Mouse (Mus musculus): ENCODE results near the gene Herc1. TPM values are rescaled to one million over a fixed set of nuclear protein-coding genes. Genes with fewer than 3 reads are reported as not detected.

The Herc1 gene
- polyA plus RNA-seq, 1 experiment: 1.9 TPM

GRCm38 (mm10) chr9:66448253-66448652 lies 98.0 kb downstream of the Herc1 start:
- H3K4me3 ChIP-seq (replicated peaks): no peak overlapping the region
- peaks cover 95% of the 10 kb centered on the region for H3K36me3 ChIP-seq (ENCODE audit: control insufficient read depth)
- TF ChIP-seq GATA1 (IDR thresholded peaks at IDR 0.05; ENCODE audit: low read length) (no peak), TAL1 (IDR thresholded peaks at IDR 0.05; ENCODE audit: low read length) (no peak)
- no peaks in the 10 kb centered on the region for H3K9me3 ChIP-seq (ENCODE audit: control insufficient read depth, low read length)
- no peaks in the 10 kb centered on the region for H3K4me1 ChIP-seq (ENCODE audit: control insufficient read depth)
- no peaks in the 10 kb centered on the region for H3K27me3 ChIP-seq (ENCODE audit: control insufficient read depth)

- no peak overlapping the region for H3K4me3 ChIP-seq (replicated peaks)
- TF ChIP-seq GATA1 (IDR thresholded peaks at IDR 0.05; ENCODE audit: low read length): no peak
- TF ChIP-seq TAL1 (IDR thresholded peaks at IDR 0.05; ENCODE audit: low read length): no peak
- H3K27me3 ChIP-seq (ENCODE audit: control insufficient read depth): no peaks in the 10 kb centered on the region
- peaks cover 90% of the 10 kb centered on the region for H3K36me3 ChIP-seq (ENCODE audit: control insufficient read depth)
- no peaks in the 10 kb centered on the region for H3K4me1 ChIP-seq (ENCODE audit: control insufficient read depth)
- no peaks in the 10 kb centered on the region for H3K9me3 ChIP-seq (ENCODE audit: control insufficient read depth, low read length)
These were observed 114.8 kb downstream of the Herc1 start for GRCm38 (mm10) chr9:66465087-66465486.

GRCm38 (mm10) chr9:66477785-66478184 lies 127.5 kb downstream of the Herc1 start:
- H3K27me3 ChIP-seq (ENCODE audit: control insufficient read depth): no peaks in the 10 kb centered on the region

GRCm38 (mm10) chr9:66483429-66483828 lies 133.2 kb downstream of the Herc1 start:
- Histone ChIP-seq H3K36me3 (ENCODE audit: control insufficient read depth) (peaks cover 99% of the 10 kb centered on the region), H3K4me1 (ENCODE audit: control insufficient read depth) (peaks cover 37% of the 10 kb centered on the region)
- TF ChIP-seq TAL1 (IDR thresholded peaks at IDR 0.05; ENCODE audit: low read length): no peak
- TF ChIP-seq GATA1 (IDR thresholded peaks at IDR 0.05; ENCODE audit: low read length): no peak

More at GRCm38 (mm10) chr9:66477785-66478184, 127.5 kb downstream of the Herc1 start:
- Histone ChIP-seq H3K9me3 (ENCODE audit: control insufficient read depth, low read length) (no peaks in the 10 kb centered on the region), H3K36me3 (ENCODE audit: control insufficient read depth) (peaks cover 100% of the 10 kb centered on the region), H3K4me1 (ENCODE audit: control insufficient read depth) (peaks cover 29% of the 10 kb centered on the region), H3K4me3 (replicated peaks) (no peak overlapping the region)
- no peak for TF ChIP-seq TAL1 (IDR thresholded peaks at IDR 0.05; ENCODE audit: low read length)
- no peak for TF ChIP-seq GATA1 (IDR thresholded peaks at IDR 0.05; ENCODE audit: low read length)

GRCm38 (mm10) chr9:66488786-66489185 lies 138.5 kb downstream of the Herc1 start:
- Histone ChIP-seq H3K4me1 (ENCODE audit: control insufficient read depth) (peaks cover 17% of the 10 kb centered on the region), H3K4me3 (replicated peaks) (no peak overlapping the region), H3K36me3 (ENCODE audit: control insufficient read depth) (peaks cover 99% of the 10 kb centered on the region), H3K9me3 (ENCODE audit: control insufficient read depth, low read length) (no peaks in the 10 kb centered on the region), H3K27me3 (ENCODE audit: control insufficient read depth) (no peaks in the 10 kb centered on the region)
- TF ChIP-seq TAL1 (IDR thresholded peaks at IDR 0.05; ENCODE audit: low read length): no peak
- TF ChIP-seq GATA1 (IDR thresholded peaks at IDR 0.05; ENCODE audit: low read length): no peak

More at GRCm38 (mm10) chr9:66483429-66483828, 133.2 kb downstream of the Herc1 start:
- no peaks in the 10 kb centered on the region for H3K27me3 ChIP-seq (ENCODE audit: control insufficient read depth)
- no peak overlapping the region for H3K4me3 ChIP-seq (replicated peaks)
- H3K9me3 ChIP-seq (ENCODE audit: control insufficient read depth, low read length): no peaks in the 10 kb centered on the region

- H3K36me3 ChIP-seq (ENCODE audit: control insufficient read depth): peaks cover 99% of the 10 kb centered on the region
- H3K9me3 ChIP-seq (ENCODE audit: control insufficient read depth, low read length): no peaks in the 10 kb centered on the region
- H3K4me1 ChIP-seq (ENCODE audit: control insufficient read depth): no peaks in the 10 kb centered on the region; the same call in 1 of the 2 replicates
- H3K4me3 ChIP-seq (replicated peaks): no peak overlapping the region
- H3K27me3 ChIP-seq (ENCODE audit: control insufficient read depth): no peaks in the 10 kb centered on the region
- TF ChIP-seq GATA1 (IDR thresholded peaks at IDR 0.05; ENCODE audit: low read length) (no peak), TAL1 (IDR thresholded peaks at IDR 0.05; ENCODE audit: low read length) (no peak)
These were observed 142.1 kb downstream of the Herc1 start for GRCm38 (mm10) chr9:66492361-66492760.

GRCm38 (mm10) chr9:66493992-66494391 lies 143.7 kb downstream of the Herc1 start:
- Histone ChIP-seq H3K27me3 (ENCODE audit: control insufficient read depth) (no peaks in the 10 kb centered on the region), H3K9me3 (ENCODE audit: control insufficient read depth, low read length) (no peaks in the 10 kb centered on the region), H3K36me3 (ENCODE audit: control insufficient read depth) (peaks cover 100% of the 10 kb centered on the region), H3K4me3 (replicated peaks) (no peak overlapping the region), H3K4me1 (ENCODE audit: control insufficient read depth) (peaks cover 2% of the 10 kb centered on the region)
- TF ChIP-seq GATA1 (IDR thresholded peaks at IDR 0.05; ENCODE audit: low read length): no peak
- no peak for TF ChIP-seq TAL1 (IDR thresholded peaks at IDR 0.05; ENCODE audit: low read length)

GRCm38 (mm10) chr9:66501248-66501647 lies 151.0 kb downstream of the Herc1 start:
- no peaks in the 10 kb centered on the region for H3K9me3 ChIP-seq (ENCODE audit: control insufficient read depth, low read length)
- peaks cover 51% of the 10 kb centered on the region for H3K4me1 ChIP-seq (ENCODE audit: control insufficient read depth)
- no peak overlapping the region for H3K4me3 ChIP-seq (replicated peaks)
- H3K36me3 ChIP-seq (ENCODE audit: control insufficient read depth): peaks cover 99% of the 10 kb centered on the region
- H3K27me3 ChIP-seq (ENCODE audit: control insufficient read depth): no peaks in the 10 kb centered on the region
- TF ChIP-seq GATA1 (IDR thresholded peaks at IDR 0.05; ENCODE audit: low read length): no peak
- TF ChIP-seq TAL1 (IDR thresholded peaks at IDR 0.05; ENCODE audit: low read length): no peak

GRCm38 (mm10) chr9:66503879-66504411 lies 153.7 kb downstream of the Herc1 start:
- Histone ChIP-seq H3K27me3 (ENCODE audit: control insufficient read depth) (no peaks in the 10 kb centered on the region), H3K9me3 (ENCODE audit: control insufficient read depth, low read length) (no peaks in the 10 kb centered on the region), H3K4me3 (replicated peaks) (no peak overlapping the region), H3K36me3 (ENCODE audit: control insufficient read depth) (peaks cover 99% of the 10 kb centered on the region), H3K4me1 (ENCODE audit: control insufficient read depth) (peaks cover 70% of the 10 kb centered on the region)
- TF ChIP-seq GATA1 (IDR thresholded peaks at IDR 0.05; ENCODE audit: low read length) (0 out of 2 replicates have a peak, but pooled peaks have one; percentile 35), TAL1 (IDR thresholded peaks at IDR 0.05; ENCODE audit: low read length) (no peak)

- Histone ChIP-seq H3K4me1 (ENCODE audit: control insufficient read depth) (peaks cover 74% of the 10 kb centered on the region), H3K36me3 (ENCODE audit: control insufficient read depth) (peaks cover 99% of the 10 kb centered on the region), H3K4me3 (replicated peaks) (peak overlapping the region; percentile 0), H3K9me3 (ENCODE audit: control insufficient read depth, low read length) (no peaks in the 10 kb centered on the region), H3K27me3 (ENCODE audit: control insufficient read depth) (no peaks in the 10 kb centered on the region)
- TF ChIP-seq GATA1 (IDR thresholded peaks at IDR 0.05; ENCODE audit: low read length): no peak
- no peak for TF ChIP-seq TAL1 (IDR thresholded peaks at IDR 0.05; ENCODE audit: low read length)
These were observed 154.3 kb downstream of the Herc1 start for GRCm38 (mm10) chr9:66504518-66504917.
